Mouse (Mus musculus): Measurements from ENCODE around the gene Trpc4ap. TPM values are rescaled to one million over a fixed set of nuclear protein-coding genes. Genes with fewer than 3 reads are reported as not detected.

Gene Trpc4ap
- total and polyA plus RNA-seq, 2 experiments from 2014 or later = 70.5 to 84.8 TPM

DNA sequence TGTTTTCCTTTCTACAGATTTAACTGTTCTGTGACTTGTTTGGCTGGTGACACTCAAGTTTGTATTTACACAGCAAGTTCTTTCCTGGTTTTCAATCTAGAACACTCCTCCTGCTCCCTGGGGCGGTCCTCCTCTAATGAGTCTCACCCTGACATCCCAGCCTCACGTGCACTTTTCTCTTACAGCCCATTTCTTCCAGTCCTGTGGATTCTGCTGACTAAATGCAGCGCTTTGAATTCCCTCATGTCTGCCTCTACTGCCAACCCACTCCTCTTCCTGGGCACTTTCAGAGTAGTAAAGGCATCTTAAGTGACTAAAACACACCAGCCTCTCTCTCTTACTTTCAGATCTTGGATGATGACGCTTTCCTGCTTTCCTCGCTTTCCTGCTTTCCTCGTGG, 100.5 kb downstream of the Trpc4ap start:
- H3K4me1 ChIP-seq (ENCODE audit: control insufficient read depth, insufficient read depth) = peaks cover 7% of the 10 kb centered on the region; the same call in 1 of the 2 replicates
- H3K4me2 ChIP-seq (ENCODE audit: low read depth, low read length) = peak overlapping the region; percentile 86
- no peaks in the 10 kb centered on the region for H3K27me3 ChIP-seq (ENCODE audit: control insufficient read depth, insufficient read depth, low read length)
- peak overlapping the region; percentile 58 for H3K4me3 ChIP-seq (ENCODE audit: low read depth, low read length)
- H3K9ac ChIP-seq (replicated peaks; ENCODE audit: low read depth, low read length) = peak overlapping the region; percentile 78
- H3K9me3 ChIP-seq (replicated peaks; ENCODE audit: control insufficient read depth, low read length) = no peaks in the 10 kb centered on the region
- no peaks in the 10 kb centered on the region for H3K36me3 ChIP-seq (replicated peaks; ENCODE audit: control insufficient read depth, insufficient read depth, low read length)
- no peak for DNase-seq (ENCODE audit: low spot score)
- H3K27ac ChIP-seq (ENCODE audit: low read depth) = peak overlapping the region; percentile 87
- TF ChIP-seq CTCF (IDR thresholded peaks at IDR 0.05; ENCODE audit: low read depth) (no peak), EP300 (IDR thresholded peaks at IDR 0.05; ENCODE audit: low read depth) (no peak)
- WGBS = 3% methylated on average over 6 of the region's 6 CpGs
- ATAC-seq (ENCODE audit: insufficient read depth, low read depth) = no peak

- no peak overlapping the region for H3K4me3 ChIP-seq (ENCODE audit: low read depth, low read length)
- H3K4me1 ChIP-seq (ENCODE audit: control insufficient read depth, insufficient read depth) = peaks cover 7% of the 10 kb centered on the region; the same call in 1 of the 2 replicates
- ATAC-seq (ENCODE audit: insufficient read depth, low read depth) (no peak), DNase-seq (ENCODE audit: low spot score) (no peak)
- H3K9ac ChIP-seq (replicated peaks; ENCODE audit: low read depth, low read length) = no peak overlapping the region
- no peaks in the 10 kb centered on the region for H3K36me3 ChIP-seq (replicated peaks; ENCODE audit: control insufficient read depth, insufficient read depth, low read length)
- H3K4me2 ChIP-seq (ENCODE audit: low read depth, low read length) = no peak overlapping the region
- H3K27ac ChIP-seq (ENCODE audit: low read depth) = no peak overlapping the region
- 91% methylated on average over 2 of the region's 2 CpGs for WGBS
- no peaks in the 10 kb centered on the region for H3K9me3 ChIP-seq (replicated peaks; ENCODE audit: control insufficient read depth, low read length)
- TF ChIP-seq CTCF (IDR thresholded peaks at IDR 0.05; ENCODE audit: low read depth) (no peak), EP300 (IDR thresholded peaks at IDR 0.05; ENCODE audit: low read depth) (no peak)
- H3K27me3 ChIP-seq (ENCODE audit: control insufficient read depth, insufficient read depth, low read length) = no peaks in the 10 kb centered on the region
These were observed 101.3 kb downstream of the Trpc4ap start for GRCm38 (mm10) chr2:155590876-155591275.

DNA sequence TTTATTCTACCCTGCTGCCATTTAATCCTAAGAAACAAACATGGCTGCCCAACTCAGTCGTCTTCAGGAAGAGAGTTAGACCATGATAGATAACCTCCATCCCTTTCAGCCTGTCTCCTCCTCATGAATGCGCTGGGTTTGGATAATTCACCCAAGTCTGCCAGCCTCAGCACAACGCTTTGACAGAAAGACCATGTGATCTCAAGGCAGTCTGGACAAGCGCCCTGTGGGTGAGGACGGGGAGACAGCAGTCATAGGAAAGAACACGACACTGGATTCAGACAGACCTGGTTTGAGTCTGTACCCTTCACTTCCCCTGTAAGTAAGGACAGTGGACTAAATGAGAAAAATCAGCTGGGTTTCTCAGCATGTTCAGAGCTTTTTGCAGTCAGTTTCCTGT, 102.7 kb downstream of the Trpc4ap start:
- TF ChIP-seq CTCF (IDR thresholded peaks at IDR 0.05; ENCODE audit: low read depth) (no peak), EP300 (IDR thresholded peaks at IDR 0.05; ENCODE audit: low read depth) (no peak)
- Histone ChIP-seq H3K36me3 (replicated peaks; ENCODE audit: control insufficient read depth, insufficient read depth, low read length) (no peaks in the 10 kb centered on the region), H3K27ac (ENCODE audit: low read depth) (no peak overlapping the region), H3K9ac (replicated peaks; ENCODE audit: low read depth, low read length) (no peak overlapping the region), H3K9me3 (replicated peaks; ENCODE audit: control insufficient read depth, low read length) (no peaks in the 10 kb centered on the region), H3K4me2 (ENCODE audit: low read depth, low read length) (no peak overlapping the region), H3K4me1 (ENCODE audit: control insufficient read depth, insufficient read depth) (peaks cover 7% of the 10 kb centered on the region; the same call in 1 of the 2 replicates), H3K4me3 (ENCODE audit: low read depth, low read length) (no peak overlapping the region), H3K27me3 (ENCODE audit: control insufficient read depth, insufficient read depth, low read length) (no peaks in the 10 kb centered on the region)
- ATAC-seq (ENCODE audit: insufficient read depth, low read depth) = no peak
- WGBS = 70% methylated on average over 6 of the region's 6 CpGs
- no peak for DNase-seq (ENCODE audit: low spot score)

- no peaks in the 10 kb centered on the region for H3K36me3 ChIP-seq (replicated peaks; ENCODE audit: control insufficient read depth, insufficient read depth, low read length)
- H3K27me3 ChIP-seq (ENCODE audit: control insufficient read depth, insufficient read depth, low read length) = no peaks in the 10 kb centered on the region
- H3K9me3 ChIP-seq (replicated peaks; ENCODE audit: control insufficient read depth, low read length) = no peaks in the 10 kb centered on the region
- TF ChIP-seq EP300 (IDR thresholded peaks at IDR 0.05; ENCODE audit: low read depth) (no peak), CTCF (IDR thresholded peaks at IDR 0.05; ENCODE audit: low read depth) (no peak)
- no peak overlapping the region for H3K9ac ChIP-seq (replicated peaks; ENCODE audit: low read depth, low read length)
- ATAC-seq (ENCODE audit: insufficient read depth, low read depth) = no peak
- 72% methylated on average over 3 of the region's 3 CpGs for whole genome bisulfite sequencing
- H3K27ac ChIP-seq (ENCODE audit: low read depth) = no peak overlapping the region
- H3K4me2 ChIP-seq (ENCODE audit: low read depth, low read length) = no peak overlapping the region
- H3K4me3 ChIP-seq (ENCODE audit: low read depth, low read length) = no peak overlapping the region
- no peak for DNase-seq (ENCODE audit: low spot score)
- H3K4me1 ChIP-seq (ENCODE audit: control insufficient read depth, insufficient read depth) = peaks cover 7% of the 10 kb centered on the region; the same call in 1 of the 2 replicates
These were observed 104.0 kb downstream of the Trpc4ap start for GRCm38 (mm10) chr2:155588136-155588535.

DNA sequence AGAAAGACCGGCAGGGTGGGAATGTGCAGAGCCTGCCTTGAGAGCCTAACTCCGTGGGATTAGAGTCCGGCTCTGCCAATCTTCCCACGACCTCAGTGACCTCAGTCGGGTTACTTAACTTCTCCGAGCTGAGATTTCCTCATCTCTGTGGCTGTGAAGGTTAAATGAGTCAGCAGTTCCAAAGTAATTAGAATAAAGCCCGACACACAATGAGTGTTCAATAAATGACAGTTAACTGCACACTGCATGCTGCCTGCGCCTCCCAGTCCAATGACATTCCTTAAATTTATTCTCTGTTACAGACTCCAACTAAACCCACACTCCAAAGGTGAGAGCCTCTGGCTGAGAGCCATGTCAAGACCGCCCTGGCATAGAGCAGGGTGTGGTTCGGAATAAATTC, 106.7 kb downstream of the Trpc4ap start:
- TF ChIP-seq CTCF (IDR thresholded peaks at IDR 0.05; ENCODE audit: low read depth) = no peak
- no peak for TF ChIP-seq EP300 (IDR thresholded peaks at IDR 0.05; ENCODE audit: low read depth)
- WGBS = 57% methylated on average over 10 of the region's 10 CpGs
- no peaks in the 10 kb centered on the region for H3K9me3 ChIP-seq (replicated peaks; ENCODE audit: control insufficient read depth, low read length)
- ATAC-seq (ENCODE audit: insufficient read depth, low read depth) (no peak), DNase-seq (ENCODE audit: low spot score) (no peak)
- no peaks in the 10 kb centered on the region for H3K4me1 ChIP-seq (ENCODE audit: control insufficient read depth, insufficient read depth)
- no peak overlapping the region for H3K27ac ChIP-seq (ENCODE audit: low read depth)
- H3K27me3 ChIP-seq (ENCODE audit: control insufficient read depth, insufficient read depth, low read length) = no peaks in the 10 kb centered on the region
- no peak overlapping the region for H3K9ac ChIP-seq (replicated peaks; ENCODE audit: low read depth, low read length)
- H3K36me3 ChIP-seq (replicated peaks; ENCODE audit: control insufficient read depth, insufficient read depth, low read length) = peaks cover 4% of the 10 kb centered on the region; the same call in 1 of the 2 replicates
- H3K4me3 ChIP-seq (ENCODE audit: low read depth, low read length) = no peak overlapping the region
- H3K4me2 ChIP-seq (ENCODE audit: low read depth, low read length) = no peak overlapping the region

DNA sequence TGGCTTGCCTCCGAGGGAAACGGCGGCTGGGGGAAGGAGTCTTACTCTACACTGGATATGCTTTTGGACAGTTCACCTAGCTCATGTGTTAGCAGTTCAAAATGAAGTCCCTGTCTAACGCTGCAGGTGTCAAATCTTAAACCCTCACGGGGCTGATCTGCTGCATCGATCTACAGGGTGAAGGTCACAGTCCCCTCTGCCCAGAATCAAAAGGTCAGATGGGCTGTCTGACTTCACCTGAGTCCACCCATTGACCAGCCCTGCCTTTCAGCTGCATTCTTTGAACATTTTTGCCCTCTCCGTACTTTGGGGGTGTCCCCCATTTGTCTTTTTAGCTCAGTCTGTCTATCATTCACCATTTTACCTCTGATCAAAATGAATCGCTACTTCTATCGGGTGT, 107.1 kb downstream of the Trpc4ap start:
- Histone ChIP-seq H3K4me3 (ENCODE audit: low read depth, low read length) (no peak overlapping the region), H3K4me2 (ENCODE audit: low read depth, low read length) (no peak overlapping the region), H3K4me1 (ENCODE audit: control insufficient read depth, insufficient read depth) (no peaks in the 10 kb centered on the region), H3K9ac (replicated peaks; ENCODE audit: low read depth, low read length) (no peak overlapping the region), H3K36me3 (replicated peaks; ENCODE audit: control insufficient read depth, insufficient read depth, low read length) (peaks cover 4% of the 10 kb centered on the region; the same call in 1 of the 2 replicates), H3K27ac (ENCODE audit: low read depth) (no peak overlapping the region), H3K9me3 (replicated peaks; ENCODE audit: control insufficient read depth, low read length) (no peaks in the 10 kb centered on the region), H3K27me3 (ENCODE audit: control insufficient read depth, insufficient read depth, low read length) (no peaks in the 10 kb centered on the region)
- DNase-seq (ENCODE audit: low spot score) = no peak
- WGBS = 85% methylated on average over 9 of the region's 9 CpGs
- TF ChIP-seq CTCF (IDR thresholded peaks at IDR 0.05; ENCODE audit: low read depth) (no peak), EP300 (IDR thresholded peaks at IDR 0.05; ENCODE audit: low read depth) (no peak)
- no peak for ATAC-seq (ENCODE audit: insufficient read depth, low read depth)

MicroRNA genes within 50 kb of the gene (microRNA counts, 519-probe panel; counts per million panel counts)
- microRNA mmu-miR-499 = 8,235 counts per million, percentile 93 among the panel's probes with 10 or more counts

Small RNAs within 50 kb of the gene (microRNA-seq; reads per million reads assigned to microRNA genes)
- 6,602 reads per million, percentile 94 among the genes with 10 or more reads in this experiment for gene Mir499

Other genes starting within 250 kb of the Trpc4ap start
- 35.4 and 41.9 TPM in 2 replicates for gene Ncoa6, start 218.5 kb downstream of the Trpc4ap start, total RNA-seq (2014; rRNA removed; ENCODE audit: low replicate concordance)
- 11.4 and 13.4 TPM in 2 replicates for gene Ncoa6, start 218.5 kb downstream of the Trpc4ap start, polyA plus RNA-seq (2015; fragmentation: Nextera tagmentation; extraction: Ambion mirVana)
- 40.5 and 47.9 TPM in 2 replicates for gene Acss2, start 174.4 kb downstream of the Trpc4ap start, total RNA-seq (2014; rRNA removed; ENCODE audit: low replicate concordance)
- 20.1 and 22.2 TPM in 2 replicates for gene Acss2, start 174.4 kb downstream of the Trpc4ap start, polyA plus RNA-seq (2015; fragmentation: Nextera tagmentation; extraction: Ambion mirVana)
- gene Ggt7, start 174.1 kb downstream of the Trpc4ap start, total RNA-seq (2014; rRNA removed; ENCODE audit: low replicate concordance) = 2.9 and 4.7 TPM in 2 replicates
- 0.81 and 0.98 TPM in 2 replicates for gene Ggt7, start 174.1 kb downstream of the Trpc4ap start, polyA plus RNA-seq (2015; fragmentation: Nextera tagmentation; extraction: Ambion mirVana)
- 32.5 and 52.3 TPM in 2 replicates for gene Gss, start 99.6 kb downstream of the Trpc4ap start, total RNA-seq (2014; rRNA removed; ENCODE audit: low replicate concordance)
- 24.8 and 25.9 TPM in 2 replicates for gene Gss, start 99.6 kb downstream of the Trpc4ap start, polyA plus RNA-seq (2015; fragmentation: Nextera tagmentation; extraction: Ambion mirVana)
- gene Myh7b, start 81.2 kb downstream of the Trpc4ap start, total RNA-seq (2014; rRNA removed; ENCODE audit: low replicate concordance) = 17.2 and 48.4 TPM in 2 replicates
- 12.2 and 12.5 TPM in 2 replicates for gene Myh7b, start 81.2 kb downstream of the Trpc4ap start, polyA plus RNA-seq (2015; fragmentation: Nextera tagmentation; extraction: Ambion mirVana)
- gene Edem2, start 37.1 kb upstream of the Trpc4ap start, total RNA-seq (2014; rRNA removed; ENCODE audit: low replicate concordance) = 9.7 and 18.4 TPM in 2 replicates
- 14.8 and 18.1 TPM in 2 replicates for gene Edem2, start 37.1 kb upstream of the Trpc4ap start, polyA plus RNA-seq (2015; fragmentation: Nextera tagmentation; extraction: Ambion mirVana)
- not detected in 2 replicates for gene Gm17581, start 43.5 kb upstream of the Trpc4ap start, total RNA-seq (2014; rRNA removed; ENCODE audit: low replicate concordance)
- gene Gm17581, start 43.5 kb upstream of the Trpc4ap start, polyA plus RNA-seq (2015; fragmentation: Nextera tagmentation; extraction: Ambion mirVana) = not detected in 2 replicates
- gene Procr, start 58.7 kb upstream of the Trpc4ap start, total RNA-seq (2014; rRNA removed; ENCODE audit: low replicate concordance) = 3.4 and 9.3 TPM in 2 replicates
- 4.0 and 4.7 TPM in 2 replicates for gene Procr, start 58.7 kb upstream of the Trpc4ap start, polyA plus RNA-seq (2015; fragmentation: Nextera tagmentation; extraction: Ambion mirVana)
- 0.04 and 0.38 TPM in 2 replicates for gene Mmp24, start 83.0 kb upstream of the Trpc4ap start, total RNA-seq (2014; rRNA removed; ENCODE audit: low replicate concordance)
- 0.03 and 0.04 TPM in 2 replicates for gene Mmp24, start 83.0 kb upstream of the Trpc4ap start, polyA plus RNA-seq (2015; fragmentation: Nextera tagmentation; extraction: Ambion mirVana)
- gene BC029722, start 127.0 kb upstream of the Trpc4ap start, total RNA-seq (2014; rRNA removed; ENCODE audit: low replicate concordance) = 14.1 and 14.7 TPM in 2 replicates
- gene BC029722, start 127.0 kb upstream of the Trpc4ap start, polyA plus RNA-seq (2015; fragmentation: Nextera tagmentation; extraction: Ambion mirVana) = 20.9 and 21.4 TPM in 2 replicates
- gene Eif6, start 134.5 kb upstream of the Trpc4ap start, total RNA-seq (2014; rRNA removed; ENCODE audit: low replicate concordance) = 96.9 and 101 TPM in 2 replicates
- gene Eif6, start 134.5 kb upstream of the Trpc4ap start, polyA plus RNA-seq (2015; fragmentation: Nextera tagmentation; extraction: Ambion mirVana) = 96.6 and 102 TPM in 2 replicates
- not detected in 2 replicates for gene Fam83c, start 142.5 kb upstream of the Trpc4ap start, total RNA-seq (2014; rRNA removed; ENCODE audit: low replicate concordance)
- 0.04 TPM in 2 replicates for gene Fam83c, start 142.5 kb upstream of the Trpc4ap start, polyA plus RNA-seq (2015; fragmentation: Nextera tagmentation; extraction: Ambion mirVana)
- 85.7 and 167 TPM in 2 replicates for gene Uqcc1, start 237.9 kb upstream of the Trpc4ap start, total RNA-seq (2014; rRNA removed; ENCODE audit: low replicate concordance)
- 149 and 167 TPM in 2 replicates for gene Uqcc1, start 237.9 kb upstream of the Trpc4ap start, polyA plus RNA-seq (2015; fragmentation: Nextera tagmentation; extraction: Ambion mirVana)
- not detected in 2 replicates for gene Gm15557, start 248.3 kb upstream of the Trpc4ap start, total RNA-seq (2014; rRNA removed; ENCODE audit: low replicate concordance)
- not detected in 2 replicates for gene Gm15557, start 248.3 kb upstream of the Trpc4ap start, polyA plus RNA-seq (2015; fragmentation: Nextera tagmentation; extraction: Ambion mirVana)